Mouse (Mus musculus) ES-E14 (cell line): ENCODE results near the gene Abcc1. TPM values are rescaled to one million over a fixed set of nuclear protein-coding genes. Genes with fewer than 3 reads are reported as not detected.

Experiments used
- DNase-seq: peaks from one replicate; pipeline ENCODE4 v3.0.0-alpha.2; 2013; ENCODE audit warnings: low read depth, low spot score
- H3K27ac ChIP-seq: 2 replicates; pipeline ENCODE4 v1.5.1; 2012; ENCODE audit warnings: low read depth, mild to moderate bottlenecking, low read length, moderate library complexity, mixed read lengths; ENCODE audit not compliant: poor library complexity, insufficient read depth, severe bottlenecking
- H3K36me3 ChIP-seq: 2 replicates; pipeline ENCODE4 v1.6.1; 2012; ENCODE audit warnings: mild to moderate bottlenecking, low read length, moderate library complexity, mixed read lengths; ENCODE audit not compliant: control insufficient read depth, poor library complexity, insufficient read depth, severe bottlenecking
- H3K4me1 ChIP-seq, 2 experiments: fragments of 150-350 bp in 1 of 2; sonication (generic) in 1 of 2; 2 replicates each; pipeline ENCODE4 v1.6.1; 2012; ENCODE audit warnings: low read length in 2 of 2, mild to moderate bottlenecking in 1 of 2, mixed read lengths in 1 of 2; ENCODE audit not compliant: control insufficient read depth in 2 of 2, insufficient read depth in 2 of 2, poor library complexity in 1 of 2
- H3K4me3 ChIP-seq, 2 experiments: fragments of 150-350 bp in 1 of 2; sonication (generic) in 1 of 2; 2 replicates each; pipeline ENCODE4 v1.5.1; 2012; ENCODE audit warnings: low read length in 2 of 2, low read depth in 1 of 2, mild to moderate bottlenecking in 1 of 2, mixed read lengths in 1 of 2; ENCODE audit not compliant: insufficient read depth in 1 of 2, poor library complexity in 1 of 2, severe bottlenecking in 1 of 2
- H3K9ac ChIP-seq: 2 replicates; pipeline ENCODE4 v1.6.1; 2012; ENCODE audit warnings: low read depth, mild to moderate bottlenecking, low read length, mixed read lengths; ENCODE audit not compliant: poor library complexity, insufficient read depth, severe bottlenecking
- H3K9me3 ChIP-seq: fragments of 150-350 bp; sonication (generic); 2 replicates; pipeline ENCODE4 v1.6.1; 2012; ENCODE audit warnings: low read depth, mild to moderate bottlenecking, low read length; ENCODE audit not compliant: control insufficient read depth, insufficient read depth
- CHD2 ChIP-seq: IDR thresholded peaks from 2 replicates; pipeline ENCODE4 v1.6.1; 2014; ENCODE audit warnings: mild to moderate bottlenecking, low read depth, low read length, inconsistent platforms
- HCFC1 ChIP-seq: IDR thresholded peaks from 2 replicates; pipeline ENCODE4 v1.6.1; 2012; ENCODE audit warnings: low read length, inconsistent platforms, borderline replicate concordance; ENCODE audit not compliant: insufficient read depth
- MAFK ChIP-seq: IDR thresholded peaks from 2 replicates; pipeline ENCODE4 v1.6.1; 2014; ENCODE audit warnings: mild to moderate bottlenecking, low read depth, low read length, inconsistent platforms; ENCODE audit not compliant: insufficient read depth
- ZC3H11A ChIP-seq: IDR thresholded peaks from 2 replicates; pipeline ENCODE4 v1.6.1; 2012; ENCODE audit warnings: low read depth, mild to moderate bottlenecking, inconsistent platforms, low read length, borderline replicate concordance
- ZNF384 ChIP-seq: IDR thresholded peaks from 2 replicates; pipeline ENCODE4 v1.6.1; 2012; ENCODE audit warnings: low read depth, low read length, inconsistent platforms
- in situ Hi-C, 2 experiments: fragments of 600-800 bp; cut with MboI; formaldehyde crosslinking; loops; one replicate each; pipeline ENCODE4 v1.15.1; 2025; ENCODE audit warnings: low sequenced_read_pairs in 2 of 2, inconsistent platforms in 1 of 2; ENCODE audit not compliant: unreplicated experiment in 2 of 2
- total RNA-seq: library from RNA; depleted of rRNA; stranded (reverse); fragments of 300-350 nt; gene quantifications from 2 replicates; pipeline ENCODE4 v1.2.3, GENCODE M21; 2012

Abcc1 gene
- total RNA-seq, 1 experiment = 46.7 TPM

GRCm38 (mm10) chr16:14429371-14429770 lies 68.0 kb downstream of the Abcc1 start:
- DNase-seq = no peak
- no peaks in the 10 kb centered on the region for H3K9me3 ChIP-seq
- TF ChIP-seq HCFC1 = no peak
- TF ChIP-seq ZNF384 = no peak
- no peak for TF ChIP-seq ZC3H11A
- no peak for TF ChIP-seq MAFK
- TF ChIP-seq CHD2 = no peak
- in situ Hi-C loops = no loop called here
- no peak overlapping the region for H3K4me3 ChIP-seq
- peaks cover 9% of the 10 kb centered on the region for H3K36me3 ChIP-seq
- H3K9ac ChIP-seq = no peak overlapping the region
- H3K27ac ChIP-seq = peak overlapping the region; percentile 12; the same call in 1 of the 2 replicates
- no peaks in the 10 kb centered on the region for H3K4me1 ChIP-seq

- Histone ChIP-seq H3K27ac (no peak overlapping the region), H3K4me3 (no peak overlapping the region), H3K9ac (no peak overlapping the region), H3K4me1 (no peaks in the 10 kb centered on the region), H3K36me3 (peaks cover 21% of the 10 kb centered on the region), H3K9me3 (no peaks in the 10 kb centered on the region)
- TF ChIP-seq ZNF384 (no peak), CHD2 (no peak), HCFC1 (no peak), MAFK (no peak), ZC3H11A (no peak)
- DNase-seq = no peak
- in situ Hi-C loops = no loop called here
Measured at GRCm38 (mm10) chr16:14432996-14433395, 71.6 kb downstream of the Abcc1 start.

GRCm38 (mm10) chr16:14435526-14435925 lies 74.2 kb downstream of the Abcc1 start:
- TF ChIP-seq ZC3H11A (no peak), ZNF384 (no peak), CHD2 (no peak), HCFC1 (no peak), MAFK (no peak)
- in situ Hi-C loops = no loop called here
- H3K4me3 ChIP-seq = no peak overlapping the region
- H3K9ac ChIP-seq = no peak overlapping the region
- no peaks in the 10 kb centered on the region for H3K9me3 ChIP-seq
- H3K27ac ChIP-seq = no peak overlapping the region
- peaks cover 20% of the 10 kb centered on the region for H3K36me3 ChIP-seq
- no peak for DNase-seq
- H3K4me1 ChIP-seq = no peaks in the 10 kb centered on the region

- no peak overlapping the region for H3K9ac ChIP-seq
- peaks cover 20% of the 10 kb centered on the region for H3K36me3 ChIP-seq
- TF ChIP-seq MAFK = no peak
- TF ChIP-seq CHD2 = no peak
- TF ChIP-seq HCFC1 = no peak
- no peak for TF ChIP-seq ZC3H11A
- TF ChIP-seq ZNF384 = no peak
- H3K4me1 ChIP-seq = no peaks in the 10 kb centered on the region
- no peak overlapping the region for H3K27ac ChIP-seq
- no peaks in the 10 kb centered on the region for H3K9me3 ChIP-seq
- no peak overlapping the region for H3K4me3 ChIP-seq
- no peak for DNase-seq
- in situ Hi-C loops = no loop called here
Measured at GRCm38 (mm10) chr16:14437446-14437982, 76.2 kb downstream of the Abcc1 start.

GRCm38 (mm10) chr16:14438561-14438960 lies 77.2 kb downstream of the Abcc1 start:
- in situ Hi-C loops = no loop called here
- no peak overlapping the region for H3K27ac ChIP-seq
- H3K4me1 ChIP-seq = no peaks in the 10 kb centered on the region
- DNase-seq = no peak
- H3K36me3 ChIP-seq = peaks cover 22% of the 10 kb centered on the region
- no peaks in the 10 kb centered on the region for H3K9me3 ChIP-seq
- H3K4me3 ChIP-seq = no peak overlapping the region
- TF ChIP-seq ZNF384 (no peak), CHD2 (no peak), ZC3H11A (no peak), MAFK (no peak), HCFC1 (no peak)
- no peak overlapping the region for H3K9ac ChIP-seq
